Mouse (Mus musculus) ovary, adult 18-20 months (tissue): ENCODE results near the gene Ift80.
"Not testable (repeated sequence)": the region's sequence is repeated elsewhere in the genome, so short reads cannot be mapped to it uniquely, and the experiment has no call there.

ENCODE experiments used
- DNase-seq: peaks from one replicate; pipeline ENCODE4 v3.0.0; 2022; ENCODE audit warnings: low spot score, mixed read lengths

Ift80 gene

GRCm38 (mm10) chr3:68980898-68981297 lies 23.5 kb downstream of the Ift80 start:
- no peak for DNase-seq

GRCm38 (mm10) chr3:68979187-68979586 lies 25.2 kb downstream of the Ift80 start:
- DNase-seq: no peak

- DNase-seq: no peak
Observed at GRCm38 (mm10) chr3:68977696-68978095, 26.7 kb downstream of the Ift80 start.

GRCm38 (mm10) chr3:68975533-68976490 lies 28.6 kb downstream of the Ift80 start:
- DNase-seq: no peak

- no peak for DNase-seq
Observed at GRCm38 (mm10) chr3:68974639-68975532, 29.5 kb downstream of the Ift80 start.

GRCm38 (mm10) chr3:68973574-68973973 lies 30.8 kb downstream of the Ift80 start:
- no peak for DNase-seq

- no peak for DNase-seq
Observed at GRCm38 (mm10) chr3:68969091-68969590, 35.2 kb downstream of the Ift80 start.

GRCm38 (mm10) chr3:68967404-68967803 lies 37.0 kb downstream of the Ift80 start:
- no peak for DNase-seq

- DNase-seq: no peak
Observed at GRCm38 (mm10) chr3:68966527-68967285, 37.7 kb downstream of the Ift80 start.

GRCm38 (mm10) chr3:68964682-68965081 lies 39.7 kb downstream of the Ift80 start:
- DNase-seq: no peak

GRCm38 (mm10) chr3:68957413-68957812 lies 47.0 kb downstream of the Ift80 start:
- DNase-seq: no peak

- no peak for DNase-seq
Observed at GRCm38 (mm10) chr3:68956454-68956853, 47.9 kb downstream of the Ift80 start.

GRCm38 (mm10) chr3:68954487-68954886 lies 49.9 kb downstream of the Ift80 start:
- DNase-seq: no peak

- no peak for DNase-seq
Observed at GRCm38 (mm10) chr3:68952707-68953106, 51.7 kb downstream of the Ift80 start.

GRCm38 (mm10) chr3:68951971-68952370 lies 52.4 kb downstream of the Ift80 start:
- not testable (repeated sequence) for DNase-seq

- no peak for DNase-seq
Observed at GRCm38 (mm10) chr3:68949381-68949780, 55.0 kb downstream of the Ift80 start.

- no peak for DNase-seq
Observed at GRCm38 (mm10) chr3:68948918-68949317, 55.5 kb downstream of the Ift80 start.

- DNase-seq: no peak
Observed at GRCm38 (mm10) chr3:68941867-68942266, 62.5 kb downstream of the Ift80 start.

- no peak for DNase-seq
Observed at GRCm38 (mm10) chr3:68940311-68940710, 64.1 kb downstream of the Ift80 start.

- no peak for DNase-seq
Observed at GRCm38 (mm10) chr3:68939312-68939711, 65.1 kb downstream of the Ift80 start.

GRCm38 (mm10) chr3:68936709-68937108 lies 67.7 kb downstream of the Ift80 start:
- DNase-seq: no peak

GRCm38 (mm10) chr3:68935498-68935897 lies 68.9 kb downstream of the Ift80 start:
- DNase-seq: no peak
